Mouse (Mus musculus) thymus, adult 2 months (tissue): ENCODE measurements around the gene Cd86.

ENCODE experiments used
- CTCF ChIP-seq: fragments of 200-500 bp; IDR thresholded peaks from 2 replicates; pipeline ENCODE4 v1.5.1; 2012; ENCODE audit warnings: mild to moderate bottlenecking, control low read depth, low read length, moderate library complexity, borderline replicate concordance; ENCODE audit not compliant: control insufficient read depth, poor library complexity, insufficient read depth; ENCODE audit errors: extremely low read depth
- POLR2A ChIP-seq: fragments of 200-500 bp; IDR thresholded peaks from 2 replicates; pipeline ENCODE4 v1.6.1; 2012; ENCODE audit warnings: mild to moderate bottlenecking, low read length, control low read depth, moderate library complexity; ENCODE audit not compliant: control insufficient read depth, poor library complexity, insufficient read depth; ENCODE audit errors: extremely low read depth

DNA sequence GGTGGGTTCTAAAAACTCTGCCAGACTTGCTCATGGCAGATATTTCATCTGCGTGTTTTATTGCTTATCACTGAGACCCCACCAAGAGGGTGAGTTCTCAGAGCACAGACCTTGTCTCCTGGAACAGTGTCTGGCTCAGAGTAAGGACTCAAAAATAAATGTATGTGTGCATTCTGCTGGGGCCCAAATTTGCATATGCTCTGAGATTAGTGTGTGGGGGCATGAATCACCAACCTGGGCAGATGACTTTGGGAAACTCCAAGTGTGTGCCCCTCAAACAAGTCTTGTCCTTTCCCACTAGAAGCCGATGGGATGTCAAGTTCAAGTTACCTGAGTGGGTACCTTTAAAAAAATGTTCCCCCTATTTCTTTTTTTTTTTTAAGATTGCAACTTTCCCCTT lies 34.6 kb upstream of the Cd86 start:
- TF ChIP-seq CTCF (no peak), POLR2A (no peak)
